Mouse (Mus musculus): ENCODE results near the gene Mink1. TPM values are rescaled to one million over a fixed set of nuclear protein-coding genes. Genes with fewer than 3 reads are reported as not detected.

Gene Mink1
- polyA plus RNA-seq, 1 experiment from 2014 or later = 12.1 TPM

DNA sequence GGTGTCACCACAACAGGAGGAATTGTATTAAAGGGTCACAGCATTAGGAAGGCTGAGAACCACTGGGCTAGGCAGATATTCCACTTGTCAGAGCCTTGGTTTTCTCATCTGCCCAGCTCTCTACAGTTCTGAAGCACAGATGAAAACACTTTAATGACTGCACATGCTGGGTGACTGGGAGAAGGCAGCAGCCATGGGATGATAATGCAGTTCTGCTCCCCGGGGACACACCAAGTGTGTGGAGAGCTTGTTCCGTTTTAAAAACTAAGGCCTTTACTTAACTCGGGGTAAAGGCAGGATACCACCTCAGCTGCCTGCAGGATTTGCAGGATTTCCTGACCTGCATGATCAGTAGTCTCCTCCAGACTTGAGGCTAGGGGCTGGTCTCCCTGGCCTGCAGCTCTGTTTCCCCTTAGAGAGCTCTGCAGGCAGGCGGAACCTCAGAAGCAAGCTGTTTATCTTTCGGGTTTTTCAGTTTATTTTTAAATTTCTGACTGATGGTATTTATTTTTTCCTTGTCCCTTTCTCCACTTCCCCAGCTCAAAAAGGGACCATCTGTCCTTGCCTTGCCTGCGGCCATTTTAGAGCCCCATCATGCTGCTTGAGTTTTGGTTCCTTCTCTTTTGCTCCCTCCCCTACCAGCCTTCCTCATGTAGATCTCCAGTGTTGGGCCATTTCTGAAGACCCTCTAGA lies 20.5 kb downstream of the Mink1 start:
- Histone ChIP-seq H3K4me1 (replicated peaks; ENCODE audit: insufficient read depth, low read length) (peaks cover 45% of the 10 kb centered on the region), H3K4me3 (replicated peaks; ENCODE audit: low read depth, low read length) (no peak overlapping the region), H3K4me2 (ENCODE audit: low read length) (no peak overlapping the region), H3K27ac (peak overlapping the region; percentile 64), H3K36me3 (ENCODE audit: insufficient read depth, low read length) (no peaks in the 10 kb centered on the region), H3K9me3 (replicated peaks; ENCODE audit: low read length) (no peaks in the 10 kb centered on the region), H3K9ac (ENCODE audit: low read depth, low read length) (no peak overlapping the region), H3K27me3 (ENCODE audit: insufficient read depth, low read length) (no peaks in the 10 kb centered on the region)
- no peak for TF ChIP-seq CTCF (IDR thresholded peaks at IDR 0.05; ENCODE audit: low read depth)
- DNase-seq (ENCODE audit: low spot score) = no peak
- no peak for ATAC-seq (replicated peaks; ENCODE audit: low FRiP score, low read depth)
- 61% methylated on average over 6 of the region's 6 CpGs for WGBS

DNA sequence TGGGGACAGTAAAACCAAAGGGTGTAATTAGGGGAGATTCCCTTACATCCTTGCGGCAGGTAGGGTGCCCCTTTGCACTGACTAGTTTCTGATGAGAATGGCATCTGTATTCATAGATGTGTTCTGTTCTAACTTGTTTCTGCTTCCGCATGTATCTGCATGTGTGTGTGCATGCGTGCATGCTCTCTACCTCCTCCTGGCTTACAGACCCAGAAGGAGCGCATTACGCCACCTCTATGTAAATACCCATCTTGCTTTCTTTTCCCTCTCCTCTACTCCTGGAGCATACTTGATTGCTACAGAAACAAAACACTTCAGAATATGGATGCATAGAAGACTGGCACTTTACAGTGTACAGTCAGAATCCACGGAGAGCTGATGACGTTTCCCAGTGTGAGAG lies 21.1 kb downstream of the Mink1 start:
- H3K27me3 ChIP-seq (ENCODE audit: insufficient read depth, low read length) = no peaks in the 10 kb centered on the region
- H3K4me1 ChIP-seq (replicated peaks; ENCODE audit: insufficient read depth, low read length) = peaks cover 45% of the 10 kb centered on the region
- peak overlapping the region; percentile 64; the same call in 1 of the 2 replicates for H3K27ac ChIP-seq
- ATAC-seq (replicated peaks; ENCODE audit: low FRiP score, low read depth) (no peak), DNase-seq (ENCODE audit: low spot score) (no peak)
- H3K9me3 ChIP-seq (replicated peaks; ENCODE audit: low read length) = no peaks in the 10 kb centered on the region
- no peaks in the 10 kb centered on the region for H3K36me3 ChIP-seq (ENCODE audit: insufficient read depth, low read length)
- H3K4me3 ChIP-seq (replicated peaks; ENCODE audit: low read depth, low read length) = no peak overlapping the region
- TF ChIP-seq CTCF (IDR thresholded peaks at IDR 0.05; ENCODE audit: low read depth) = 0 out of 2 replicates have a peak, but pooled peaks have one; percentile 24
- no peak overlapping the region for H3K4me2 ChIP-seq (ENCODE audit: low read length)
- WGBS = 79% methylated on average over 7 of the region's 7 CpGs
- no peak overlapping the region for H3K9ac ChIP-seq (ENCODE audit: low read depth, low read length)

DNA sequence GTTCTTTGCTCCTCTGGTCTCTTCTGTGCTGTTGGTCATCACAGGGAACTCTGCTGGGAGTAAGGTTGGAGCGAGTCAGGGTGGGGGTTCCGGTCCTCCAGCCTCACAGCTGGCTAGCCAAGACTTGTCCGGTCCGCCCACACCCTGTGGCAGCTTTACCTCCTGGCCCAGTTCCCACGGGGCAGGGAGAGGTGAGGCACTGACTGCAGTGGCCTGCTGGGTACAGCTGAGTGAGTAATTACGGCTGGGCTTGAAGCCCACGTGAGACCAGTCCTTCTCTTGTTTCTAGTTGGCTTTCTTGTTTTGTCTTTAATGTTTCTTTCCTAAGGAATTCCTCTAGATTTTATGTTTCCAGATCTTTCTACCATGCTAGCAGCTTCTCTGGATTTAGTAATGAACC lies 22.8 kb downstream of the Mink1 start:
- DNase-seq (ENCODE audit: low spot score) (peak; percentile 67), ATAC-seq (replicated peaks; ENCODE audit: low FRiP score, low read depth) (peak; percentile 81)
- Histone ChIP-seq H3K27ac (peak overlapping the region; percentile 58), H3K36me3 (ENCODE audit: insufficient read depth, low read length) (no peaks in the 10 kb centered on the region), H3K4me3 (replicated peaks; ENCODE audit: low read depth, low read length) (no peak overlapping the region), H3K27me3 (ENCODE audit: insufficient read depth, low read length) (no peaks in the 10 kb centered on the region), H3K4me2 (ENCODE audit: low read length) (no peak overlapping the region), H3K4me1 (replicated peaks; ENCODE audit: insufficient read depth, low read length) (peaks cover 31% of the 10 kb centered on the region), H3K9ac (ENCODE audit: low read depth, low read length) (no peak overlapping the region), H3K9me3 (replicated peaks; ENCODE audit: low read length) (no peaks in the 10 kb centered on the region)
- WGBS = 6% methylated on average over 7 of the region's 7 CpGs
- no peak for TF ChIP-seq CTCF (IDR thresholded peaks at IDR 0.05; ENCODE audit: low read depth)

DNA sequence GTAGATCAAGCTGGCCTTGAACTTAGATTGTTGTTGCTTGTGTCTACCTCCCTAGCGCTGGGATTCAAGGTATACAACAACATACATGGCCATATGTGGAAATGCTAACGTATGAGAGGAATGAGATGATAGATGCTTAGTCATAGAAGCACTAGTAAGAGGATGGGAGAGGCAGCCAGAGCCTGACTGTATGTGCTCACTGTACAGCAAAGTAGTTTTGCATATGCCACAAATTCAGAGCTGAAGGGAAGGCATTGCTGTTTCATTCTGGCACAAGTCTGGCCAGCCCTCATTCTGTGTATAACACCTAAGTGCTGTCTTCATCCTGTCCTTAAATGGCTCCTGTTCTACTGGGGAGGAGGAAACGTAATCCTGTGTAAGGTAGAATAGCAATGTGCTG lies 23.6 kb downstream of the Mink1 start:
- no peak overlapping the region for H3K27ac ChIP-seq
- no peak overlapping the region for H3K9ac ChIP-seq (ENCODE audit: low read depth, low read length)
- peaks cover 30% of the 10 kb centered on the region for H3K4me1 ChIP-seq (replicated peaks; ENCODE audit: insufficient read depth, low read length)
- ATAC-seq (replicated peaks; ENCODE audit: low FRiP score, low read depth) (no peak), DNase-seq (ENCODE audit: low spot score) (no peak)
- no peaks in the 10 kb centered on the region for H3K9me3 ChIP-seq (replicated peaks; ENCODE audit: low read length)
- TF ChIP-seq CTCF (IDR thresholded peaks at IDR 0.05; ENCODE audit: low read depth) = no peak
- no peaks in the 10 kb centered on the region for H3K36me3 ChIP-seq (ENCODE audit: insufficient read depth, low read length)
- H3K27me3 ChIP-seq (ENCODE audit: insufficient read depth, low read length) = no peaks in the 10 kb centered on the region
- 86% methylated on average over 3 of the region's 3 CpGs for WGBS
- no peak overlapping the region for H3K4me3 ChIP-seq (replicated peaks; ENCODE audit: low read depth, low read length)
- no peak overlapping the region for H3K4me2 ChIP-seq (ENCODE audit: low read length)

DNA sequence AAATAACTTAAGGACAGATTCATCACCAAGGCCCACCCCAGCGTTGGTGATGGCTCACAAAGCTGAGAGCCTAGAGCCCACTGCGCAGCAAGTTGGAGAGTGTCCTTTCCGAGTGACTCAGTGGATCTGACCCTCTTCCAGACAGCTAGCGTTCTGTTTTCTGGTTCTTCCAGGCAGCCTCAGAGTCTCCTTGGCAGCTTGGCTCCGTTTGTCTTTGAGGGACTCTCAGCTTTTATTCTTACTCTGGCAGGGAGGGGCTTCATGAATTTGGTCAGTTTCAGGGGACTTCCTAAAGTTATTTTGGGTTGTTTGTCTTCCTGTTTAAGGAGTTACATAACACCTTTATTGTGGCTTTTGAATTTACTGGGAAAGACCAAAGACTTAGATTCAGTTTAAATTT lies 24.3 kb downstream of the Mink1 start:
- ATAC-seq (replicated peaks; ENCODE audit: low FRiP score, low read depth) = no peak
- Histone ChIP-seq H3K4me2 (ENCODE audit: low read length) (no peak overlapping the region), H3K4me3 (replicated peaks; ENCODE audit: low read depth, low read length) (no peak overlapping the region), H3K27me3 (ENCODE audit: insufficient read depth, low read length) (no peaks in the 10 kb centered on the region), H3K9me3 (replicated peaks; ENCODE audit: low read length) (no peaks in the 10 kb centered on the region), H3K27ac (no peak overlapping the region), H3K4me1 (replicated peaks; ENCODE audit: insufficient read depth, low read length) (peaks cover 30% of the 10 kb centered on the region), H3K9ac (ENCODE audit: low read depth, low read length) (no peak overlapping the region), H3K36me3 (ENCODE audit: insufficient read depth, low read length) (no peaks in the 10 kb centered on the region)
- 69% methylated on average over 5 of the region's 5 CpGs for WGBS
- no peak for DNase-seq (ENCODE audit: low spot score)
- TF ChIP-seq CTCF (IDR thresholded peaks at IDR 0.05; ENCODE audit: low read depth) = no peak

DNA sequence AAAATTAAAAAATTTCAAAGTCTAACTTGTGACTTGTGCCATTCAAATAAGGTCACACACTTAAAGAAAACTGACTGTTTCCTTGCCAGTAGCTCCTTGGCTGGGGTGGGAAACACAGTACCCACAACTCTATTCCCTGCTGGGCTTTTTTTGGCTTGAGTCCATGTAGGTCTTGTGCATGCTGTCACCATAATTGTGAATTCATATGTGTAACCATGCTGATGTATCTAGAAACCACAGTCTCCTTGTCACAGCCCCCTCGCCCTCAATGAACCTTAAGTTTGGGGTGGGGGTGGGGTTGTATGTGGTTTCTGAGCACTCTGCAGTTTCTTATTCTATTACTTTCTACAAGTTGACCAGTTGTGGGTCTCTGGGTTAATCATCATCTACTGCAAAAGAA lies 29.1 kb downstream of the Mink1 start:
- DNase-seq (ENCODE audit: low spot score) (no peak), ATAC-seq (replicated peaks; ENCODE audit: low FRiP score, low read depth) (no peak)
- no peaks in the 10 kb centered on the region for H3K9me3 ChIP-seq (replicated peaks; ENCODE audit: low read length)
- no peak overlapping the region for H3K27ac ChIP-seq
- WGBS = 75% methylated on average over 1 of the region's 1 CpGs
- no peak overlapping the region for H3K9ac ChIP-seq (ENCODE audit: low read depth, low read length)
- H3K36me3 ChIP-seq (ENCODE audit: insufficient read depth, low read length) = no peaks in the 10 kb centered on the region
- no peak overlapping the region for H3K4me3 ChIP-seq (replicated peaks; ENCODE audit: low read depth, low read length)
- no peaks in the 10 kb centered on the region for H3K27me3 ChIP-seq (ENCODE audit: insufficient read depth, low read length)
- no peaks in the 10 kb centered on the region for H3K4me1 ChIP-seq (replicated peaks; ENCODE audit: insufficient read depth, low read length)
- no peak overlapping the region for H3K4me2 ChIP-seq (ENCODE audit: low read length)
- no peak for TF ChIP-seq CTCF (IDR thresholded peaks at IDR 0.05; ENCODE audit: low read depth)

All from kidney, postnatal 0 days (tissue).